Mouse (Mus musculus): ENCODE measurements around the gene Hsd17b3. TPM values are rescaled to one million over a fixed set of nuclear protein-coding genes. Genes with fewer than 3 reads are reported as not detected.
"Not testable (repeated sequence)": the region's sequence is repeated elsewhere in the genome, so short reads cannot be mapped to it uniquely, and the experiment has no call there.

The Hsd17b3 gene
- polyA plus RNA-seq, 1 experiment from 2014 or later = not detected

GRCm38 (mm10) chr13:64081012-64081919 is 7.8 kb downstream of the Hsd17b3 start:
- Histone ChIP-seq H3K27me3 (no peaks in the 10 kb centered on the region; the same call in 1 of the 2 replicates), H3K9ac (replicated peaks) (no peak overlapping the region), H3K27ac (replicated peaks) (peak overlapping the region; percentile 79), H3K9me3 (no peaks in the 10 kb centered on the region), H3K4me2 (replicated peaks) (peak overlapping the region; percentile 23), H3K36me3 (no peaks in the 10 kb centered on the region), H3K4me1 (peaks cover 15% of the 10 kb centered on the region), H3K4me3 (no peak overlapping the region)
- peak; percentile 81 for ATAC-seq (ENCODE audit: low FRiP score, low read depth)
- 15% methylated on average over 16 of the region's 16 CpGs for WGBS

DNA sequence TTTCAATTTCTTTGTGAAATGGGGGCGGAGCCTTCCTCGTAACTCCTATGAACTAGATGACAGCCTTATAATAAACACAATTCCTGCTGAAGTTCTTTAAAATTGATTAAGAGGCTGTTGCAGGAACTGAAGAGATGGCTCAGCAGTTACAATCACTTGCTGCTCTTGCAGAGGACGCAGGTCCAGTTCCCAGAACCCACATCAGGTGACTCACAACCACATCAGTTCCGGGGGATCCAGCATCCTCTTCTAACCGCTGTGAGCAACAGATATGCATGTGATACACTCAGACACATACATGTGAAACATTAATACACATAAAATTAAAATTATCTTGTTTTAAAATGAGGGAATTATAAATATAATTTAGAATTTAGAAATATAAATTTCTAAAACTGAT is 11.4 kb downstream of the Hsd17b3 start:
- Histone ChIP-seq H3K4me3 (no peak overlapping the region), H3K9ac (replicated peaks) (no peak overlapping the region), H3K36me3 (no peaks in the 10 kb centered on the region), H3K4me2 (replicated peaks) (no peak overlapping the region), H3K9me3 (no peaks in the 10 kb centered on the region), H3K4me1 (peaks cover 15% of the 10 kb centered on the region), H3K27ac (replicated peaks) (no peak overlapping the region), H3K27me3 (no peaks in the 10 kb centered on the region; the same call in 1 of the 2 replicates)
- no peak for ATAC-seq (ENCODE audit: low FRiP score, low read depth)
- 88% methylated on average over 5 of the region's 5 CpGs for WGBS

DNA sequence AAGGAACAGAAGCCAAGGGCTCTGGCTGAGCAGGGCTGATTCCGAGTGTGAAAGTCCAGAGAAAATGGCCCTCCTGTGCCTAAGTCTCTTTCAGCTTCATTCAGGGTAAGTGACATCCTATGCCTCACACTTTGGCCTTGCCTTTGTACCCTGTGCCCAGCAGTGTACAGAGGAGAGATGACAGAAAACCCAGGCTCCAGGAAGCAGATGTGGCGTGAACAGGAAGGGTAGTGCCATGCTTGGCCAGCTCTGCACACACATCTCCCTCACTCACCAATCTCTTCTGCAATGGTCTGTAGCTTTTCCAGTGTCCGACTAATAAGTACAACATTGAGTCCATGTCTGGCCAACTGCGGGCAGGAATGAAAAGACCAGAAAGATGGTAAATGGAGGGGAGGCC is 13.0 kb downstream of the Hsd17b3 start:
- ATAC-seq (ENCODE audit: low FRiP score, low read depth) = no peak
- no peak overlapping the region for H3K4me2 ChIP-seq (replicated peaks)

DNA sequence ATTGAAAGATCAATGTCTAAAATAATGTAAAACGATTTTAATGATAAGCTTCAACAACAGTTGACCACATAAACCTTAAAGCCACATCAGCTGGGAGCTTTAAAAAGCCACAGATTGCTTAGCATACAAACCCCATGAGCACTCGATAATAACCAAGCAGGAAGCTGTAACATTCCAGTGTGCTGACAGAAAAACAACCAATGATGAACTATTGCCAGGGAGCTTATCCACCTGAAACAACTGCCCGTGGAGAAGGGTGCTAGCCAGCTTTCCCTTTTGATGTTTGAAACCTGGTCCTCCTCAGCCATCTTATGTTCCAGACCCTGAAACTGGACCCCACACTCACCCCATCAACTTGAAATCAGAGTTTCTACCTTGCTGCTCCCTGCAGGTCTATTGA is 22.4 kb downstream of the Hsd17b3 start:
- Histone ChIP-seq H3K36me3 (no peaks in the 10 kb centered on the region), H3K9me3 (no peaks in the 10 kb centered on the region), H3K9ac (replicated peaks) (no peak overlapping the region), H3K4me3 (no peak overlapping the region), H3K27ac (replicated peaks) (no peak overlapping the region), H3K4me2 (replicated peaks) (no peak overlapping the region), H3K27me3 (no peaks in the 10 kb centered on the region), H3K4me1 (no peaks in the 10 kb centered on the region)
- no peak for ATAC-seq (ENCODE audit: low FRiP score, low read depth)
- WGBS = 71% methylated on average over 3 of the region's 3 CpGs

More for the DNA sequence above, 13.0 kb downstream of the Hsd17b3 start:
- H3K9me3 ChIP-seq = no peaks in the 10 kb centered on the region
- no peak overlapping the region for H3K4me3 ChIP-seq
- peaks cover 4% of the 10 kb centered on the region for H3K4me1 ChIP-seq
- no peaks in the 10 kb centered on the region for H3K27me3 ChIP-seq
- no peak overlapping the region for H3K27ac ChIP-seq (replicated peaks)
- no peak overlapping the region for H3K9ac ChIP-seq (replicated peaks)
- 89% methylated on average over 4 of the region's 4 CpGs for WGBS
- H3K36me3 ChIP-seq = no peaks in the 10 kb centered on the region

DNA sequence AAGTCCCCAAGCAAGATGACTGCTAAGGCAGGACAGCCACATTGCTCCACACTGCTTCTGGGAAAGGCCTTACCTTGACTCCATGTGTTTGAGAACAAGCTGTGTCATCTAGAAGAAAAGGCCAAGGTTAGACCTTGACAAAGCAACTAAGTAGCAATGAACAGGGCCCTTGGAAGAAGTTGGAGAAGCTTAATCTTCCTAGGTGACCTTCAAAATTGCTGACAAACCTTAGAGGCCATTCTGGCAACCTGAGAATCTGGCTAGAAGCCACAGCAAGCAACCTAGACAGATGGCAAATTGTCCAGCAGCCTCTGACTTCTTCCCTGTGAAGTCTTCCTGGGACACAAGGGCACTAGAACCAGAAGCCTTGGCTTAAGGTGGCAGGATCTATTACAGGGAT is 24.8 kb downstream of the Hsd17b3 start:
- Histone ChIP-seq H3K4me1 (no peaks in the 10 kb centered on the region), H3K27me3 (no peaks in the 10 kb centered on the region), H3K27ac (replicated peaks) (no peak overlapping the region), H3K36me3 (no peaks in the 10 kb centered on the region), H3K9me3 (no peaks in the 10 kb centered on the region), H3K9ac (replicated peaks) (no peak overlapping the region), H3K4me3 (no peak overlapping the region), H3K4me2 (replicated peaks) (no peak overlapping the region)
- ATAC-seq (ENCODE audit: low FRiP score, low read depth) = no peak

DNA sequence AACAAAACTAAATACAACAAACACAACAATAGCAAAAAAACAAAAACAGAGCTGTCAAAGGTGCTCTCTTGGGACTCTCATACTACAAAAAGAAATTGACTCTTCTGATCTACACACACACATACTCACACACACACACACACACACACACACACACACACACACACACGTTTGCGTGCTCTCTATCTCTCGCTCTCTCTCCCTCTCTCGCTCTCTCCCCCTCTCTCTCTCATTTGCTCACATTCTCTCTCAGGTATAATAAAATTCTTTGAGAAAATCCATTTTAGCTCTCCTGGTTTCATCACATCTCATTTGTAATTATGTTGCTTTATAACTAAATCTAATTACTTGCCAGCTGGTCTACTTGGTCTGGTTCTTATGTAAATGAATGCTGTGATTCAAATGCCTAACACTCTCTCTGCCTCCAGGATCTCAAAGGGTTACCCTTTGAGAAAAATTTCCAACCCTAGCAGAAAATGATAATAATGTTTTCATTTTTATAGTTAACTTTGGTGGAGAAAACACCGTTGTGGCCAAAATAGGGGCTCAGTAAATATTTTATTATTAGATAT is 28.0 kb downstream of the Hsd17b3 start:
- no peaks in the 10 kb centered on the region for H3K4me1 ChIP-seq
- H3K27me3 ChIP-seq = no peaks in the 10 kb centered on the region
- no peak overlapping the region for H3K4me2 ChIP-seq (replicated peaks)
- ATAC-seq (ENCODE audit: low FRiP score, low read depth) = no peak
- H3K27ac ChIP-seq (replicated peaks) = no peak overlapping the region
- no peaks in the 10 kb centered on the region for H3K36me3 ChIP-seq
- 90% methylated on average over 5 of the region's 5 CpGs for WGBS
- no peak overlapping the region for H3K9ac ChIP-seq (replicated peaks)
- H3K9me3 ChIP-seq = no peaks in the 10 kb centered on the region
- no peak overlapping the region for H3K4me3 ChIP-seq

GRCm38 (mm10) chr13:64053959-64054358 is 35.1 kb downstream of the Hsd17b3 start:
- no peak overlapping the region for H3K27ac ChIP-seq (replicated peaks)
- no peaks in the 10 kb centered on the region for H3K36me3 ChIP-seq
- H3K4me1 ChIP-seq = no peaks in the 10 kb centered on the region
- no peaks in the 10 kb centered on the region; the same call in 1 of the 2 replicates for H3K9me3 ChIP-seq
- 46% methylated on average over 1 of the region's 1 CpGs for WGBS
- H3K4me3 ChIP-seq = no peak overlapping the region
- no peak for ATAC-seq (ENCODE audit: low FRiP score, low read depth)
- no peaks in the 10 kb centered on the region for H3K27me3 ChIP-seq
- no peak overlapping the region for H3K4me2 ChIP-seq (replicated peaks)
- no peak overlapping the region for H3K9ac ChIP-seq (replicated peaks)

DNA sequence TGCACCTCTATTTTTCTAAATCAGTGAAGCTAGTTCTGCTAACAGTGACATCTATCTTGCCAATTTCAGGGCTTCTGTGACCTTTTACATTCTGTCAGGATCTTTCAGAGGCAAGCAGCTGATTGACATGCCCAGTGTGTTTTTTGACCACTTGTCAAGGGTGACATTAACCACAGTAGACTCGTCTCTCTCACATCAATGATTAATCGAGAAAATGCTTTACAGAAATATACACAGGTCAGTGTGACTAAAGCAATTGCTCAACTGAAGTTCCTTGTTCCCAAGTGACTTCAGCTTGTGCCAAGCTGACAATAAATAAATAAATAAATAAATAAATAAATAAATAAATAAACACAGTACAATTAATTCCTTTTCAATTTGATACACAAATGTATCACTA is 36.7 kb downstream of the Hsd17b3 start:
- H3K4me2 ChIP-seq (replicated peaks); H3K27ac ChIP-seq (replicated peaks); H3K4me1 ChIP-seq; H3K9me3 ChIP-seq; H3K4me3 ChIP-seq; H3K36me3 ChIP-seq; ATAC-seq (ENCODE audit: low FRiP score, low read depth); H3K9ac ChIP-seq (replicated peaks); H3K27me3 ChIP-seq: not testable (repeated sequence)
- 79% methylated on average over 2 of the region's 2 CpGs for WGBS

- Histone ChIP-seq H3K9me3 (no peaks in the 10 kb centered on the region; the same call in 1 of the 2 replicates), H3K4me2 (replicated peaks) (no peak overlapping the region), H3K9ac (replicated peaks) (no peak overlapping the region), H3K36me3 (no peaks in the 10 kb centered on the region), H3K4me3 (no peak overlapping the region), H3K4me1 (no peaks in the 10 kb centered on the region), H3K27me3 (no peaks in the 10 kb centered on the region), H3K27ac (replicated peaks) (no peak overlapping the region)
- 67% methylated on average over 4 of the region's 4 CpGs for WGBS
- ATAC-seq (ENCODE audit: low FRiP score, low read depth) = no peak
These were observed 38.1 kb downstream of the Hsd17b3 start for GRCm38 (mm10) chr13:64050895-64051294.

- Histone ChIP-seq H3K36me3 (no peaks in the 10 kb centered on the region), H3K4me2 (replicated peaks) (no peak overlapping the region), H3K4me1 (no peaks in the 10 kb centered on the region), H3K27me3 (no peaks in the 10 kb centered on the region), H3K27ac (replicated peaks) (no peak overlapping the region), H3K9ac (replicated peaks) (no peak overlapping the region), H3K4me3 (no peak overlapping the region), H3K9me3 (no peaks in the 10 kb centered on the region; the same call in 1 of the 2 replicates)
- no peak for ATAC-seq (ENCODE audit: low FRiP score, low read depth)
These were observed 39.5 kb downstream of the Hsd17b3 start for GRCm38 (mm10) chr13:64049535-64049934.

GRCm38 (mm10) chr13:64048467-64048866 is 40.6 kb downstream of the Hsd17b3 start:
- no peak overlapping the region for H3K9ac ChIP-seq (replicated peaks)
- H3K27ac ChIP-seq (replicated peaks) = no peak overlapping the region
- no peaks in the 10 kb centered on the region for H3K4me1 ChIP-seq
- ATAC-seq (ENCODE audit: low FRiP score, low read depth) = no peak
- no peaks in the 10 kb centered on the region; the same call in 1 of the 2 replicates for H3K9me3 ChIP-seq
- WGBS = 76% methylated on average over 2 of the region's 2 CpGs
- H3K27me3 ChIP-seq = no peaks in the 10 kb centered on the region
- H3K36me3 ChIP-seq = no peaks in the 10 kb centered on the region
- H3K4me2 ChIP-seq (replicated peaks) = no peak overlapping the region
- no peak overlapping the region for H3K4me3 ChIP-seq

DNA sequence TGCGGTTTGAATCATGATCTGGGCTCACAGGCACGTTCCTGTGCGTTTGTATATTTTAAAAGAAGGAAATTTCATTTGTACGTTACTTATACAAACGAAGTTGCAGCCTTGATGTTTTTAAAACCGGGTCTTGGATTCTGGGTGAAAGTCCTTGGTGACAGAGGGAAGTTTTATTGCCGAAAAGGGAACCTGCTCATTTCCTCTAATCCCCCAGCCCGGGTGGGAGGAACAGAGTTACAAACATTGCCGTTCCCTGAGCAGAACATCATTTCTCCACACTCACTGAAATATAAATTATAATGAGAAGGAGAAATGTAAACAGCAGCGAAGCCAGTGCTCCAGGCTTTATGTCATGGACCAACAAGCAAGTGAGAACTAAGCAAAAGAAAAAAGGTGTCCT is 49.1 kb downstream of the Hsd17b3 start:
- H3K36me3 ChIP-seq = no peaks in the 10 kb centered on the region
- H3K9me3 ChIP-seq = no peaks in the 10 kb centered on the region
- no peak overlapping the region for H3K4me2 ChIP-seq (replicated peaks)
- H3K27me3 ChIP-seq = peaks cover 28% of the 10 kb centered on the region
- H3K9ac ChIP-seq (replicated peaks) = no peak overlapping the region
- no peak overlapping the region for H3K4me3 ChIP-seq
- no peak overlapping the region for H3K27ac ChIP-seq (replicated peaks)
- no peak for ATAC-seq (ENCODE audit: low FRiP score, low read depth)
- 84% methylated on average over 10 of the region's 10 CpGs for WGBS
- H3K4me1 ChIP-seq = 0 out of 2 replicates have a peak, but pooled peaks cover 4% of the 10 kb centered on the region

All from midbrain, embryonic 12.5 days (tissue).